Mouse (Mus musculus): Measurements from ENCODE around the gene Coro1c. TPM values are rescaled to one million over a fixed set of nuclear protein-coding genes. Genes with fewer than 3 reads are reported as not detected.

Coro1c gene
- total and polyA plus RNA-seq, 3 experiments = 66.1 to 87.4 (median 69.9) TPM

- H3K4me2 ChIP-seq (ENCODE audit: insufficient read depth, low read depth, poor library complexity, severe bottlenecking) = no peak overlapping the region
- dilution Hi-C loops (cut with MboI; ENCODE audit: extremely low pct_ligation_motif_present, extremely low pct_unique_long_range_greater_than_20kb, low sequenced_read_pairs) = no loop called here
- H3K9ac ChIP-seq (ENCODE audit: insufficient read depth, low read depth) = no peak overlapping the region
- DNase-seq (ENCODE audit: extremely low read depth) = peak; percentile 85
- peaks cover 49 to 91% of the 10 kb centered on the region in 2 experiments for H3K36me3 ChIP-seq (replicated peaks in 1 of 2; ENCODE audit: control insufficient read depth in 1 of 2, insufficient read depth in 1 of 2, low read length in 1 of 2)
- peak; percentile 69 for TF ChIP-seq ZC3H11A (IDR thresholded peaks at IDR 0.05; ENCODE audit: low read depth, low read length)
- peak; percentile 95 for TF ChIP-seq SMC3 (IDR thresholded peaks at IDR 0.05; ENCODE audit: low read depth, low read length)
- TF ChIP-seq NELFE (IDR thresholded peaks at IDR 0.05; ENCODE audit: low read depth, low read length) = no peak
- no peak for TF ChIP-seq PAX5 (IDR thresholded peaks at IDR 0.05; ENCODE audit: low read length)
- no peak for TF ChIP-seq UBTF (IDR thresholded peaks at IDR 0.05; ENCODE audit: low read depth, low read length)
- no peak for TF ChIP-seq JUND (conservative IDR thresholded peaks at IDR 0.05; ENCODE audit: low read depth, low read length)
- peak; percentile 23; the same call in 1 of the 2 replicates for TF ChIP-seq IRF4 (IDR thresholded peaks at IDR 0.05; ENCODE audit: low read depth, low read length)
- no peak for TF ChIP-seq ETS1 (conservative IDR thresholded peaks at IDR 0.05; ENCODE audit: low read depth, low read length)
- no peak for TF ChIP-seq MYC (IDR thresholded peaks at IDR 0.05; ENCODE audit: low read depth, low read length)
- TF ChIP-seq JUN (IDR thresholded peaks at IDR 0.05; ENCODE audit: insufficient read depth, low read depth, low read length) = no peak
- TF ChIP-seq MAX (IDR thresholded peaks at IDR 0.05; ENCODE audit: low read length) = no peak
- TF ChIP-seq USF1 (IDR thresholded peaks at IDR 0.05; ENCODE audit: low read depth, low read length) = no peak
- TF ChIP-seq MAFK (IDR thresholded peaks at IDR 0.05; ENCODE audit: insufficient replicate concordance, low read length) = no peak
- no peak for TF ChIP-seq GABPA (IDR thresholded peaks at IDR 0.05; ENCODE audit: insufficient replicate concordance, low read depth, low read length)
- no peak for TF ChIP-seq KAT2A (IDR thresholded peaks at IDR 0.05; ENCODE audit: insufficient replicate concordance, low read length)
- no peak for TF ChIP-seq POLR2A (IDR thresholded peaks at IDR 0.05; ENCODE audit: low read depth, low read length)
- no peak for TF ChIP-seq POLR2AphosphoS2 (IDR thresholded peaks at IDR 0.05; ENCODE audit: low read depth, low read length)
- TF ChIP-seq RAD21 (IDR thresholded peaks at IDR 0.05; ENCODE audit: low read depth, low read length) = no peak; the same call in none of the 2 replicates
- TF ChIP-seq ZNF384 (IDR thresholded peaks at IDR 0.05; ENCODE audit: low read depth, low read length) = no peak
- TF ChIP-seq USF2 (conservative IDR thresholded peaks at IDR 0.05; ENCODE audit: low read depth, low read length) = no peak
- 0 out of 2 replicates have a peak, but pooled peaks have one; percentile 10 for TF ChIP-seq ELF1 (IDR thresholded peaks at IDR 0.05; ENCODE audit: low read depth, low read length)
- 0 out of 2 replicates have a peak, but pooled peaks have one; percentile 53 for TF ChIP-seq SIN3A (IDR thresholded peaks at IDR 0.05; ENCODE audit: low read length)
- TF ChIP-seq CTCF (conservative IDR thresholded peaks at IDR 0.05 in 1 of 2, IDR thresholded peaks at IDR 0.05 in 1 of 2; ENCODE audit: low read depth in 2 of 2, low read length in 2 of 2) = peak; percentile 70 to 94
- TF ChIP-seq CHD2 (IDR thresholded peaks at IDR 0.05; ENCODE audit: low read length) = no peak
- no peak for TF ChIP-seq EP300 (IDR thresholded peaks at IDR 0.05; ENCODE audit: low read length)
- no peak for TF ChIP-seq TCF12 (IDR thresholded peaks at IDR 0.05; ENCODE audit: low read depth, low read length)
- TF ChIP-seq MAZ (IDR thresholded peaks at IDR 0.05; ENCODE audit: low read depth, low read length) = peak; percentile 59; the same call in 1 of the 2 replicates
- no peak for TF ChIP-seq TBP (conservative IDR thresholded peaks at IDR 0.05; ENCODE audit: low read depth, low read length)
- TF ChIP-seq MXI1 (IDR thresholded peaks at IDR 0.05; ENCODE audit: low read depth, low read length) = no peak
- no peak for TF ChIP-seq CHD1 (IDR thresholded peaks at IDR 0.05; ENCODE audit: low read depth, low read length)
- TF ChIP-seq MEF2A (IDR thresholded peaks at IDR 0.05; ENCODE audit: borderline replicate concordance, low read depth, low read length) = no peak
- no peak for TF ChIP-seq E2F4 (IDR thresholded peaks at IDR 0.05; ENCODE audit: insufficient replicate concordance, low read depth, low read length)
- TF ChIP-seq RCOR1 (conservative IDR thresholded peaks at IDR 0.05; ENCODE audit: low read depth, low read length) = no peak
- no peak for TF ChIP-seq HCFC1 (IDR thresholded peaks at IDR 0.05; ENCODE audit: low read depth, low read length)
- TF ChIP-seq ZMIZ1 (IDR thresholded peaks at IDR 0.05; ENCODE audit: low read depth, low read length) = no peak
- no peak for TF ChIP-seq BHLHE40 (IDR thresholded peaks at IDR 0.05; ENCODE audit: low read depth, low read length)
- no peak for TF ChIP-seq ZKSCAN1 (IDR thresholded peaks at IDR 0.05; ENCODE audit: borderline replicate concordance, low read depth, low read length)
- TF ChIP-seq NRF1 (IDR thresholded peaks at IDR 0.05; ENCODE audit: low read depth, low read length) = no peak
- no peak overlapping the region for H3K27ac ChIP-seq (ENCODE audit: insufficient read depth, low read depth)
- peaks cover 9 to 39% of the 10 kb centered on the region in 2 experiments for H3K4me1 ChIP-seq (ENCODE audit: control insufficient read depth in 1 of 2, insufficient read depth in 2 of 2)
- in situ Hi-C loops (cut with MboI; ENCODE audit: low pct_ligation_motif_present, low pct_unique_long_range_greater_than_20kb, low sequenced_read_pairs) = no loop called here
- peaks cover 6% of the 10 kb centered on the region for H3K9me3 ChIP-seq (replicated peaks; ENCODE audit: low read length)
- H3K27me3 ChIP-seq (replicated peaks) = no peaks in the 10 kb centered on the region
- no peaks in the 10 kb centered on the region for H3K79me2 ChIP-seq (replicated peaks; ENCODE audit: control insufficient read depth, extremely low read depth, insufficient read depth, poor library complexity, severe bottlenecking)
- H3K4me3 ChIP-seq (replicated peaks in 1 of 3; ENCODE audit: low read depth in 2 of 3, low read length in 2 of 3, poor library complexity in 1 of 3) = no peak overlapping the region
These were observed 63.8 kb downstream of the Coro1c start for GRCm38 (mm10) chr5:113844721-113845120.

Measured in CH12.LX (cell line).